Mouse (Mus musculus): ENCODE measurements around the gene Ascc3. TPM values are rescaled to one million over a fixed set of nuclear protein-coding genes. Genes with fewer than 3 reads are reported as not detected.

Gene Ascc3
- polyA plus RNA-seq (2012; rRNA removed): 8.8 and 17.8 TPM in 2 replicates

DNA sequence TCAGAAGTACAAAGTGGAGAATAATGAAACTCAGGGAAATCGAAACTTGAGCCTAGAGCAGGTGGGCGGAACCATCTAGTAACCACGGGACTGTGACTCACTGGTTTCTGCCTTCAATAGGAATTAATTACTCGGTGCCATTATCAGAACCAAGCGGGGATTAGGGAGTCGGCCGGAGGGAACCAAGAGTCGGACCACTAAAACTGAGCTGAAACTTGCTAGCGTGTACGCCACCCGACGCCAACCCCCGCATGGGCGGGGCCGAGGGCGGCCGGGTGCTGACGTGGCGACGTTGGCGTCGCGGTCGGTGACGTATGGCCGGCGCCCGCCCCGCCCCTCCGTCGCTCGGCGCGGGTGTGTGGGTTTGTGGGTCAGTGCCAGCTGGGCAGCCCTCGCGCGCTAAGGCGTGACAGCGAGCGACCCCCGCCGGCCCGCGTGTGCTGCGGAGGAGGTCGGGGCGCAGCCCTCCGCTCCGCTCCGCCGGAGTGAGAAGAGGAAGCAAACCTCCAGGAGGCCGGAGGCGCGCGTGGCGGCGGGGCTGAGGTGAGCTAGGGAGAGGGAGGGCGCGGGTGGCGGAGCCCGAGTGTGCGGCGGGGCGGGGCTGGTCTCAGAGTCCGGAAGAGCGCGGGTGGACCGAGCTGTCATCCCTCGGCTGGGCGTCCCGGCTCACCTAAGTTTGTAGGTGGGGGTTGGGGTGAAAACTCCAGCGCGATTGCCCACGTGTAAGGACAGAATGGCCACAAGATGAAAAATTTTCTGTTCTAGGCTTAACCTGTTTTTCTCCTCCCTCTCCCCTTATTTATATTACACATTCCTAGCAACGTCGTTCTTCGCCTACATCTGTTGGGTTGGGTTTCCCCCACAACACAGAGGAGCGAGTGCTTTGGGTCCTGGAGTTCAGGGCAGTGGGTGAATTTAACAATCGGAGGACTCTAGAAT is at the start of gene Ascc3:
Gene Ascc3 (plus strand): TSS at position 315 of the 939 bp plus-strand sequence.
- under 1% methylated on average over 79 of the region's 79 CpGs for WGBS
- Histone ChIP-seq H3K4me1 (ENCODE audit: control insufficient read depth, insufficient read depth, low read length) (no peaks in the 10 kb centered on the region; the same call in 1 of the 2 replicates), H3K4me3 (replicated peaks; ENCODE audit: extremely low read depth, low read depth, low read length) (peak within 1 kb of the TSS; percentile 86)
- peak; percentile 95 for DNase-seq
- TF ChIP-seq CTCF (IDR thresholded peaks at IDR 0.05; ENCODE audit: insufficient read depth, low read length) (no peak), POLR2A (IDR thresholded peaks at IDR 0.05; ENCODE audit: borderline replicate concordance, extremely low read depth, low read depth, low read length) (peak; percentile 93)

DNA sequence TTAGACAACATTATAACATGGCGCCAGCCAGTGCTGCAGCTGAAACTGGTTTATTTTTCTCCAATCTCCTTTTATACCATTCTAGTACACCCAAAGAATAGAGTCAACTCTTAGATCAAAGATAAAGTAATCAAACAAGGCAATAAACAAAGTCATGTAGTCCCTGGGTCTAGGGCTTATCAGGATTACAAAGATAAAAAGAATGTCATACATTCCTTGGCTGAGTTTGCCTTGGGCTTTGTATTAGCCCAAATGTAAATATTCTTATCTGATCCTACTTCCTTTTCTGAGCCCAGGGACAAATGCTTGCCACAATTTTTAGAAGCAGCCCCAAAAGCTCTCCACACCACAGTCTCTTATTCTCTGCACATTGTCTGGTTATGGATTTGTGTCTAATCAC is 7.7 kb upstream of the Ascc3 start:
- H3K4me3 ChIP-seq (replicated peaks; ENCODE audit: extremely low read depth, low read depth, low read length): no peak overlapping the region
- no peak for TF ChIP-seq CTCF (IDR thresholded peaks at IDR 0.05; ENCODE audit: insufficient read depth, low read length)
- TF ChIP-seq POLR2A (IDR thresholded peaks at IDR 0.05; ENCODE audit: borderline replicate concordance, extremely low read depth, low read depth, low read length): no peak
- DNase-seq: no peak
- 37% methylated on average over 1 of the region's 1 CpGs for WGBS
- peaks cover 3% of the 10 kb centered on the region; the same call in 1 of the 2 replicates for H3K4me1 ChIP-seq (ENCODE audit: control insufficient read depth, insufficient read depth, low read length)

DNA sequence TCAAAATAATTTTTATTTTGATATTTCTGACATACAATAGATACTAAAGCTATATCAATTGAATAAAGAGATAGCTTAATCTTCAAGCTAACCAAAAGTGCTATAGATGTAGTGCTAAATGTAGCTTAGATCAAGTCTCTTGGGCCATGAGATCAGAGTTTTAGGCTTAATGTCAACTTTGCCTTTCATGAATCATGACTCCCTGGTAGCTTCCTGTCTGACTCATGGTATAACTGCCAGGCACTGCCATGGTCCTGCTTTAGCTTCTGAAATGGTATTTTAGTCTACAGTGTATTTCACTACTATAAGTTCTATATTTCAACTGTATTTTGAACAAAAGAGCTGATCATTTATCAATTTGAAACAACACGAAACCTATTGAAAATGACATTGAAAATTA is 5.9 kb upstream of the Ascc3 start:
- DNase-seq: no peak
- no peak overlapping the region for H3K4me3 ChIP-seq (replicated peaks; ENCODE audit: extremely low read depth, low read depth, low read length)
- H3K4me1 ChIP-seq (ENCODE audit: control insufficient read depth, insufficient read depth, low read length): peaks cover 3% of the 10 kb centered on the region; the same call in 1 of the 2 replicates
- WGBS: 89% methylated on average over 1 of the region's 1 CpGs
- TF ChIP-seq POLR2A (IDR thresholded peaks at IDR 0.05; ENCODE audit: borderline replicate concordance, extremely low read depth, low read depth, low read length) (no peak), CTCF (IDR thresholded peaks at IDR 0.05; ENCODE audit: insufficient read depth, low read length) (no peak)

GRCm38 (mm10) chr10:50593371-50593770 is 902 bp downstream of the Ascc3 start:
- H3K4me1 ChIP-seq (ENCODE audit: control insufficient read depth, insufficient read depth, low read length): no peaks in the 10 kb centered on the region; the same call in 1 of the 2 replicates
- DNase-seq: no peak
- 49% methylated on average over 12 of the region's 12 CpGs for WGBS
- no peak for TF ChIP-seq POLR2A (IDR thresholded peaks at IDR 0.05; ENCODE audit: borderline replicate concordance, extremely low read depth, low read depth, low read length)
- no peak for TF ChIP-seq CTCF (IDR thresholded peaks at IDR 0.05; ENCODE audit: insufficient read depth, low read length)
- no peak overlapping the region for H3K4me3 ChIP-seq (replicated peaks; ENCODE audit: extremely low read depth, low read depth, low read length)

DNA sequence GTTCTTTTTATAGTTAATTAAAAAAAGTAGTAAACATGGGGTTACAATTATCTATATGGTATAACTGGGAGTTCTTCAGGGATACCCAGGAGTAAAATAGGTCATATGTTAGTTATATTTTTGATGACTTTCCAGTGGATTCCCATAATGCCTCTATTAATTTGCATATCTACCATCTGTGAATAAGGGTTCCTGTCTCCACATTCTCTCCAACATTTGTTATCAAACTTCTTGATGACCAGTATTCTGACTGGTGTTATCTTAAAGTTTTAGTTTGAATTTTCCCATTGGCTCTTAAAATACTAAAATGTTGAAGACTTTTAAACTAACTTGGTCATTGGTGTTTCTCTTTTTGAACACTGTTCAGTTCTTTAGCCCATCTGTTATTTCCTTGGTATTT is 2.9 kb downstream of the Ascc3 start:
- H3K4me1 ChIP-seq (ENCODE audit: control insufficient read depth, insufficient read depth, low read length): no peaks in the 10 kb centered on the region; the same call in 1 of the 2 replicates
- no peak for DNase-seq
- TF ChIP-seq POLR2A (IDR thresholded peaks at IDR 0.05; ENCODE audit: borderline replicate concordance, extremely low read depth, low read depth, low read length) (no peak), CTCF (IDR thresholded peaks at IDR 0.05; ENCODE audit: insufficient read depth, low read length) (no peak)
- H3K4me3 ChIP-seq (replicated peaks; ENCODE audit: extremely low read depth, low read depth, low read length): no peak overlapping the region

DNA sequence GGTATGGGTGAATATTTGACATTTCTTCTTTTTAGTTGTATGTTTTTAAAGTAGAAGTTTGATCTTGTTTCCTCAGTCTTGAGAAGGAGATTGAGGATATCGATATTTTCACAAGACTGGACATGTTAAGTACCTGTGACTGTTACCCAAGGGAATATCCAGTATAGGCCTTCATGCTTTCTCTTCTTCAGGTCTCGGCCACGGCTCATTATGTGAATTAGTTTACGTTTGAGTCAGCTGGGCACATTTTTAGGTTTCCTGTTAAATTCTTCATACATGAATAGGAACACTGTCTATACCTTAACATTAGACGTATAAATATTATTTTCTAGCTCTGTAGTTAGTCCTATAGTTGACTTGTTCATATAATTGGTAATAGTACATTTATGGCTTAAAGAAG is 12.4 kb downstream of the Ascc3 start:
- Histone ChIP-seq H3K4me3 (replicated peaks; ENCODE audit: extremely low read depth, low read depth, low read length) (no peak overlapping the region), H3K4me1 (ENCODE audit: control insufficient read depth, insufficient read depth, low read length) (no peaks in the 10 kb centered on the region; the same call in 1 of the 2 replicates)
- DNase-seq: no peak
- 90% methylated on average over 5 of the region's 5 CpGs for WGBS
- TF ChIP-seq CTCF (IDR thresholded peaks at IDR 0.05; ENCODE audit: insufficient read depth, low read length) (no peak), POLR2A (IDR thresholded peaks at IDR 0.05; ENCODE audit: borderline replicate concordance, extremely low read depth, low read depth, low read length) (no peak)

DNA sequence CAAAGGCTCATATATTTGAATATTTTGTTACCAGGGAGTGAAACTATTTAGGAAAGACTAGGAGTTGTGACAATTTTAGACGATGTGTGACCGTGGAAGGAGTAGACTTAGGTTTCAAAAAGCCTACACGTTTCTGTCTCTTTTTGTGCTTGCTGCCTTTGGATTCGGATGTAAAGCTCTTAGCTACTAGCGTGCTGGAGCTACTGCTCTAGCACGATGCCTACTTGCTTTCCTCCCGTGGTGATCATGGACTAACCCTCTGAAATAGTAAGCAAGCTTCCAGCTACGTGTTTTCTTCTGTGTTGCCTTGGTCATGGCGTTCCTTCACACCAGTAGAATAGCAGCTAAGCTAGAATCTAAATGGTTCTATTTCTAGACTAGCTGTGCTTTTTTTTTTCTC is 21.4 kb downstream of the Ascc3 start:
- TF ChIP-seq CTCF (IDR thresholded peaks at IDR 0.05; ENCODE audit: insufficient read depth, low read length) (no peak), POLR2A (IDR thresholded peaks at IDR 0.05; ENCODE audit: borderline replicate concordance, extremely low read depth, low read depth, low read length) (no peak)
- H3K4me3 ChIP-seq (replicated peaks; ENCODE audit: extremely low read depth, low read depth, low read length): no peak overlapping the region
- no peaks in the 10 kb centered on the region for H3K4me1 ChIP-seq (ENCODE audit: control insufficient read depth, insufficient read depth, low read length)
- WGBS: 96% methylated on average over 9 of the region's 9 CpGs
- DNase-seq: no peak

DNA sequence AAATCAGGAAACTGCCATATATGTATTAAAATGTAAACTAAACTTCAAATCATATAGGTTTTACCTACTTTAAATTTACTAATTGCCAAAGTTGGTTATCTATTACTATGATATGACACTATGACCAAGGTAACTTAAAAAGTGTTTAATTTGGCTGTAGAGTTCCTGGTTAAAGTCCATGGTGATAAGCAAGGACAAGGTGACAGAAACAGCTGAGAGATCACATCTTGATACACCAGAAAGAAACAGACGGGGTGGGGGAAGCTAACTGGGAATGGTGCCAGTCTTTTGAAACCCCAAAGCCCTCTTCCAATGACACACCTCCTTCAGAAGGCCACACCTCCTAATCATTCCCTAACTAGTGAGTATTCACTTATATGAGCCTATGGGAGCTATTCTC is 33.4 kb downstream of the Ascc3 start:
- WGBS: 48% methylated on average over 1 of the region's 1 CpGs
- no peak for DNase-seq
- Histone ChIP-seq H3K4me1 (ENCODE audit: control insufficient read depth, insufficient read depth, low read length) (no peaks in the 10 kb centered on the region), H3K4me3 (replicated peaks; ENCODE audit: extremely low read depth, low read depth, low read length) (no peak overlapping the region)
- TF ChIP-seq POLR2A (IDR thresholded peaks at IDR 0.05; ENCODE audit: borderline replicate concordance, extremely low read depth, low read depth, low read length): no peak
- TF ChIP-seq CTCF (IDR thresholded peaks at IDR 0.05; ENCODE audit: insufficient read depth, low read length): no peak

GRCm38 (mm10) chr10:50639607-50640006 is 47.1 kb downstream of the Ascc3 start:
- H3K4me3 ChIP-seq (replicated peaks; ENCODE audit: extremely low read depth, low read depth, low read length): no peak overlapping the region
- WGBS: 61% methylated on average over 1 of the region's 1 CpGs
- DNase-seq: no peak
- peaks cover 4% of the 10 kb centered on the region; the same call in 1 of the 2 replicates for H3K4me1 ChIP-seq (ENCODE audit: control insufficient read depth, insufficient read depth, low read length)
- TF ChIP-seq POLR2A (IDR thresholded peaks at IDR 0.05; ENCODE audit: borderline replicate concordance, extremely low read depth, low read depth, low read length) (no peak), CTCF (IDR thresholded peaks at IDR 0.05; ENCODE audit: insufficient read depth, low read length) (no peak)

DNA sequence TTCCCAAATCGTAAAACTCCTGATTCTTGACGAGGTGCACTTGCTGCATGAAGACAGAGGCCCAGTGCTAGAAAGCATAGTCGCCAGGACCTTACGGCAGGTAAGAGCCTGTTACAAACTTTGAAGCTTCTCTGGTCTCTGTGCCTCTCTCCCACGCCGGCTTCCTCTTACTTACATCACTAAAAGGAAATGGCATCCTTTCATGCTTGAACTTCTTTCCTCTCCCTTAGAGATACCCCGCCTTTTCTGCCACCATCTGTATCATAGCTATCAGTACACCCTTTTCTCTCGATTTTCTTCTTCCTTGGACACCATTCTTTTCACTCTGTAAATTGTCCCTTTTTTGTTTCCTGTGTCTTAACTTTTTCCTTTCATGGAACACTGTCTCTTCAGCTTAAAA is 58.1 kb downstream of the Ascc3 start:
- H3K4me1 ChIP-seq (ENCODE audit: control insufficient read depth, insufficient read depth, low read length): no peaks in the 10 kb centered on the region
- WGBS: 71% methylated on average over 8 of the region's 8 CpGs
- no peak for DNase-seq
- TF ChIP-seq POLR2A (IDR thresholded peaks at IDR 0.05; ENCODE audit: borderline replicate concordance, extremely low read depth, low read depth, low read length) (no peak), CTCF (IDR thresholded peaks at IDR 0.05; ENCODE audit: insufficient read depth, low read length) (no peak)
- H3K4me3 ChIP-seq (replicated peaks; ENCODE audit: extremely low read depth, low read depth, low read length): no peak overlapping the region
